Mouse (Mus musculus): ENCODE results near the gene Ebf1.

DNA sequence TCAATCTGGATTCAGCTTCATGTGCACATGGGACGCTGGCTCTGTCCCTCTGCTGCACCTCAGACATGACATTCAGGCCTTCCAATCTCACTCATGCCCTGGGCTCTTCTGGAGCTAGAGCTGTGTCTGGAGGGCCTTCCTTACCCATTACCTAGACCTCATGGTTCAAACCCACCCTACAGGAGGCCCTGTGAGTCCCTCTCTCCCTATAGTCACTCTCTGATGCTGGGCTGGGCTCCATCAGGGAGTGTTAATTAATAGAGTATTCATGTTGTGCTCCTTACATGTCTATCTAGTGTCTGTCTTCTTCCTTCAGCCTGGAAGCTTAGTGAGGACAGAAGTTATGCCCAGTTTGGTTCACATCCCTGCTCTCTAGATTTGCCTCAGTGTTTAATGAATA, 88.7 kb downstream of the Ebf1 start:
- TF ChIP-seq CTCF (IDR thresholded peaks at IDR 0.05; ENCODE audit: low read depth) (no peak), EP300 (optimal IDR thresholded peaks at IDR 0.05) (no peak)

Data from stomach, postnatal 0 days (tissue).